Comparison of ENCODE assay signal across 8 mouse cellular contexts in genomic region chr4:44106297-44106821, GRCm38 (mm10). TPM values are rescaled to one million over a fixed set of nuclear protein-coding genes. Genes with fewer than 3 reads are reported as not detected.
DNase-seq lines count a peak whose midpoint lies in the region; ATAC-seq and TF ChIP-seq lines count a peak whose summit lies in the region.

No protein-coding gene starts in this region.

- DNase-seq in kidney, postnatal 0 days (ENCODE audit: low spot score) = peak; percentile 62
- no peak for DNase-seq in kidney, adult 8-10 months
- no peak for DNase-seq in cerebellum, adult 18-20 months
- no peak for DNase-seq in gastrocnemius, postnatal 4 days (ENCODE audit: low spot score in 2 of 2)

- no peaks in the 10 kb centered on the region for H3K36me3 ChIP-seq in kidney, postnatal 0 days (ENCODE audit: insufficient read depth, low read length)
- no peaks in the 10 kb centered on the region for H3K36me3 ChIP-seq in embryonic facial prominence, embryonic 15.5 days
- H3K36me3 ChIP-seq in intestine, embryonic 16.5 days (ENCODE audit: control insufficient read depth, insufficient read depth, low read length) = no peaks in the 10 kb centered on the region

- H3K4me1 ChIP-seq in kidney, postnatal 0 days (replicated peaks; ENCODE audit: insufficient read depth, low read length) = 0 out of 2 replicates have a peak, but pooled peaks cover 6% of the 10 kb centered on the region
- H3K4me1 ChIP-seq in embryonic facial prominence, embryonic 15.5 days = peaks cover 24% of the 10 kb centered on the region
- H3K4me1 ChIP-seq in intestine, embryonic 16.5 days (ENCODE audit: control insufficient read depth, insufficient read depth, low read length) = peaks cover 27% of the 10 kb centered on the region
- H3K4me1 ChIP-seq in olfactory bulb, adult 2 months (ENCODE audit: control insufficient read depth, insufficient read depth, low read length) = peaks cover 7% of the 10 kb centered on the region; the same call in 1 of the 2 replicates

- no peak for TF ChIP-seq POLR2A in olfactory bulb, adult 2 months (IDR thresholded peaks at IDR 0.05; ENCODE audit: insufficient read depth, low read depth, low read length)

- H3K9ac ChIP-seq in kidney, postnatal 0 days (ENCODE audit: low read depth, low read length) = no peak overlapping the region
- H3K9ac ChIP-seq in embryonic facial prominence, embryonic 15.5 days = no peak overlapping the region
- peak overlapping the region; percentile 9 for H3K9ac ChIP-seq in intestine, embryonic 16.5 days (ENCODE audit: low read depth, low read length)

- H3K9me3 ChIP-seq in kidney, postnatal 0 days (replicated peaks; ENCODE audit: low read length) = no peaks in the 10 kb centered on the region
- H3K9me3 ChIP-seq in embryonic facial prominence, embryonic 15.5 days (replicated peaks) = no peaks in the 10 kb centered on the region
- H3K9me3 ChIP-seq in intestine, embryonic 16.5 days (ENCODE audit: control insufficient read depth, low read length) = no peaks in the 10 kb centered on the region

- peak overlapping the region; percentile 15; the same call in 1 of the 2 replicates for H3K4me3 ChIP-seq in kidney, postnatal 0 days (replicated peaks; ENCODE audit: low read depth, low read length)
- H3K4me3 ChIP-seq in embryonic facial prominence, embryonic 15.5 days (replicated peaks) = peak overlapping the region; percentile 29
- H3K4me3 ChIP-seq in intestine, embryonic 16.5 days (ENCODE audit: low read length) = peak overlapping the region; percentile 20
- peak overlapping the region; percentile 26 for H3K4me3 ChIP-seq in olfactory bulb, adult 2 months (ENCODE audit: insufficient read depth, low read depth, low read length)

- H3K27ac ChIP-seq in kidney, postnatal 0 days = peak overlapping the region; percentile 65
- H3K27ac ChIP-seq in embryonic facial prominence, embryonic 15.5 days (replicated peaks) = peak overlapping the region; percentile 63
- H3K27ac ChIP-seq in intestine, embryonic 16.5 days (ENCODE audit: low read length) = peak overlapping the region; percentile 35
- H3K27ac ChIP-seq in olfactory bulb, adult 2 months (ENCODE audit: insufficient read depth, low read depth, low read length) = no peak overlapping the region

- WGBS in kidney, postnatal 0 days = 22% methylated on average over 18 of the region's 18 CpGs
- WGBS in embryonic facial prominence, embryonic 15.5 days = 18% methylated on average over 18 of the region's 18 CpGs
- WGBS in intestine, embryonic 16.5 days = 21% methylated on average over 18 of the region's 18 CpGs
- 12% methylated on average over 18 of the region's 18 CpGs for WGBS in olfactory bulb, adult 2 months

- H3K4me2 ChIP-seq in kidney, postnatal 0 days (ENCODE audit: low read length) = peak overlapping the region; percentile 43
- H3K4me2 ChIP-seq in embryonic facial prominence, embryonic 15.5 days (replicated peaks) = peak overlapping the region; percentile 42
- H3K4me2 ChIP-seq in intestine, embryonic 16.5 days (ENCODE audit: low read depth, low read length) = peak overlapping the region; percentile 36

- no peak for TF ChIP-seq CTCF in kidney, postnatal 0 days (IDR thresholded peaks at IDR 0.05; ENCODE audit: low read depth)
- TF ChIP-seq CTCF in olfactory bulb, adult 2 months (IDR thresholded peaks at IDR 0.05; ENCODE audit: insufficient read depth, low read depth, low read length) = no peak

- no peaks in the 10 kb centered on the region for H3K27me3 ChIP-seq in kidney, postnatal 0 days (ENCODE audit: insufficient read depth, low read length)
- no peaks in the 10 kb centered on the region for H3K27me3 ChIP-seq in embryonic facial prominence, embryonic 15.5 days
- H3K27me3 ChIP-seq in intestine, embryonic 16.5 days (replicated peaks; ENCODE audit: control insufficient read depth, insufficient read depth, low read length) = no peaks in the 10 kb centered on the region

- ATAC-seq in kidney, postnatal 0 days (replicated peaks; ENCODE audit: low FRiP score, low read depth) = no peak
- ATAC-seq in embryonic facial prominence, embryonic 15.5 days (ENCODE audit: insufficient number of reproducible peaks, low FRiP score, low TSS enrichment, low read depth) = peak; percentile 76; the same call in 1 of the 2 replicates
- peak; percentile 50 for ATAC-seq in intestine, embryonic 16.5 days
- no peak for ATAC-seq in erythroblast, adult 5-6 weeks (replicated peaks; ENCODE audit: low FRiP score, poor library complexity, severe bottlenecking)

RNA-seq across cellular contexts. Expression of gene Gne, which starts 22.4 kb away (rescaled TPM):
- 21.2 and 22.8 TPM in 2 replicates for polyA plus RNA-seq in kidney, postnatal 0 days (2015; fragmentation: Nextera tagmentation; extraction: Ambion mirVana)
- 25.5 and 26.1 TPM in 2 replicates for polyA plus RNA-seq in embryonic facial prominence, embryonic 15.5 days (2015; fragmentation: Nextera tagmentation; extraction: Ambion mirVana)
- 50.4 and 57.2 TPM in 2 replicates for polyA plus RNA-seq in intestine, embryonic 16.5 days (2015; fragmentation: Nextera tagmentation; extraction: Ambion mirVana)
- polyA plus RNA-seq in olfactory bulb, adult 2 months (2012; ENCODE audit: insufficient read depth, insufficient read length, low replicate concordance, missing spikeins) = not detected in 2 replicates
- total RNA-seq in gastrocnemius, postnatal 4 days (2021) = 10 to 100 TPM; 23.6 to 31.2 TPM
- 0.77 and 9.4 TPM in 2 replicates for total RNA-seq in erythroblast, adult 5-6 weeks (2015; ENCODE audit: low replicate concordance)
- total RNA-seq in erythroblast, adult 5-6 weeks (2017; ENCODE audit: low replicate concordance) = 6.6 and 8.6 TPM in 2 replicates

Comparison
In these comparisons a context has a peak if more than half of its experiments do, and no peak if none do; other contexts are left out.
1. ATAC-seq: peak in embryonic facial prominence, embryonic 15.5 days (single experiment) and intestine, embryonic 16.5 days (single experiment); none in kidney, postnatal 0 days (single experiment) and erythroblast, adult 5-6 weeks (single experiment).
2. RNA of gene Gne, which starts 22.4 kb away (polyA plus RNA-seq): 50.4 to 57.2 TPM in intestine, embryonic 16.5 days, 25.5 to 26.1 TPM in embryonic facial prominence, embryonic 15.5 days and 21.2 to 22.8 TPM in kidney, postnatal 0 days; not detected in olfactory bulb, adult 2 months; every median in the first group is over 10 times any median in the second.
3. Peak in every context shown above with its lines, with median percentiles within 50 percentile points of each other: H3K4me2 ChIP-seq and H3K4me3 ChIP-seq.